Mouse (Mus musculus): Measurements from ENCODE around the gene Nxpe3. TPM values are rescaled to one million over a fixed set of nuclear protein-coding genes. Genes with fewer than 3 reads are reported as not detected.
A peak's percentile ranks its signal among the peaks of the same experiment; 100 is the strongest.

The Nxpe3 gene
- polyA plus RNA-seq, 1 experiment: 3.2 TPM

- Histone ChIP-seq H3K4me1 (ENCODE audit: control insufficient read depth, insufficient read depth, low read length) (peaks cover 1% of the 10 kb centered on the region; the same call in 1 of the 2 replicates), H3K27ac (ENCODE audit: control insufficient read depth, insufficient read depth, low read depth, low read length, poor library complexity) (no peak overlapping the region), H3K4me3 (replicated peaks; ENCODE audit: control insufficient read depth, low read depth, low read length) (no peak overlapping the region)
- 59% methylated on average over 19 of the region's 19 CpGs for WGBS
- TF ChIP-seq POLR2A (IDR thresholded peaks at IDR 0.05; ENCODE audit: borderline replicate concordance, control insufficient read depth, low read depth, low read length): no peak
- peak; percentile 75 for TF ChIP-seq CTCF (IDR thresholded peaks at IDR 0.05; ENCODE audit: control insufficient read depth, insufficient read depth, low read length)
These were observed 42.0 kb downstream of the Nxpe3 start for GRCm38 (mm10) chr16:55852943-55853727.

DNA sequence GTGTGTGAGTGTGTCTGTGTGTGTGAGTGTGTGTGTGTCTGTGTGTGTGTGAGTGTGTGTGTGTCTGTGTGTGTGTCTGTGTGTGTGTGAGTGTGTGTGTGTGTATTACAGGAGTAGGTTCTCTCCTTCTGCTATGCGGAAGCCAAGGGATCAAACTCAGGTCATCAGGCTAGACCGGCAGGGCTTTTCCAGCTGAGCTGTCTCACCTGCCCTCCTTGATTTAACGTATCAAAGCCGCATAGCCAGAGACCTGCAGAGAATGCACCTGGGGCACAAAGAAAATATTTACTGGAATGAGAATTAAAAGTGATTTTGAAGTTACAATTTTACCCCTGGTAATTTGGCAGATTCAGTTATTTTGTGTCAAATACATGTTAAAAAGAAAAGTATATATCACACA, 42.6 kb downstream of the Nxpe3 start:
- no peak for TF ChIP-seq POLR2A (IDR thresholded peaks at IDR 0.05; ENCODE audit: borderline replicate concordance, control insufficient read depth, low read depth, low read length)
- WGBS: 80% methylated on average over 4 of the region's 4 CpGs
- H3K27ac ChIP-seq (ENCODE audit: control insufficient read depth, insufficient read depth, low read depth, low read length, poor library complexity): no peak overlapping the region
- H3K4me3 ChIP-seq (replicated peaks; ENCODE audit: control insufficient read depth, low read depth, low read length): no peak overlapping the region
- H3K4me1 ChIP-seq (ENCODE audit: control insufficient read depth, insufficient read depth, low read length): peaks cover 1% of the 10 kb centered on the region; the same call in 1 of the 2 replicates

DNA sequence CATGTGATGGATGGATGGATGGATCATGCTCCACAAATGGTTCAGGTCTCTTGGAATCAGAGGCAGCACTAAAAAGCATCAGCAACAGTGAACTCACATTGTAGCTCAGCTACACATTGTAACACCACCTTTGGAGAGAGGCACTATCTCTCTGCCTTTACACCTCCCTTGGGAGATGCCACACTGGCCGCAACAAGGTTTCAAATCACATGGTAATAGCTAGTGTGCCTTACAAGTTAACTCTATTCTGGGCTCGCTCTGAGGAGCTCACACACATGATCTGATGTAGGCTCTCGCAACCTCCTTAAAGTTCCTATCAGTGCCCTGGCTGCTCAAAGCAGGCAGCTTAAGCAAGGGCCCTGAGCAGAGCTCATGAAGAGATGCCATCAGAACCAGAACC, 44.6 kb downstream of the Nxpe3 start:
- Histone ChIP-seq H3K4me3 (replicated peaks; ENCODE audit: control insufficient read depth, low read depth, low read length) (no peak overlapping the region), H3K4me1 (ENCODE audit: control insufficient read depth, insufficient read depth, low read length) (peaks cover 1% of the 10 kb centered on the region; the same call in 1 of the 2 replicates), H3K27ac (ENCODE audit: control insufficient read depth, insufficient read depth, low read depth, low read length, poor library complexity) (no peak overlapping the region)
- TF ChIP-seq POLR2A (IDR thresholded peaks at IDR 0.05; ENCODE audit: borderline replicate concordance, control insufficient read depth, low read depth, low read length): no peak
- no peak for TF ChIP-seq CTCF (IDR thresholded peaks at IDR 0.05; ENCODE audit: control insufficient read depth, insufficient read depth, low read length)
- WGBS: 84% methylated on average over 3 of the region's 3 CpGs

DNA sequence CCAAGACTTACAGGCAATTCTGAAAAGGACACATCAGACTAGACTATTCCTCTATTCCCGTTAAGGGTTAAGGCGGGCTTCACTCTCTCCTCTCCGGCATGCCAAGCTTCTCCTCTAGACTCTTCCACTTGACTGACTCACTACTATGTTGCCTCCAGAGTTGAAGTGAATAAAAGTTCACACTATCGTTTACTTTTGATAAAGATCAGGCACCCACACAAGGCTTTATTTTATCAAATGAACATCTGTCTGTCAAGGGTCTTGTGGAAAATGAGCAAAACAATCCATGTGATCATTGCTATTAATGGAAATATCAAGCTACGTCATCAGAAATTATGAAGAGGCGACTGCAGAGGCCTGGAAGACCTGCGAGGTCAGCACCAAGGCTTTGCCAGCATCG, 47.4 kb downstream of the Nxpe3 start:
- H3K27ac ChIP-seq (ENCODE audit: control insufficient read depth, insufficient read depth, low read depth, low read length, poor library complexity): no peak overlapping the region

DNA sequence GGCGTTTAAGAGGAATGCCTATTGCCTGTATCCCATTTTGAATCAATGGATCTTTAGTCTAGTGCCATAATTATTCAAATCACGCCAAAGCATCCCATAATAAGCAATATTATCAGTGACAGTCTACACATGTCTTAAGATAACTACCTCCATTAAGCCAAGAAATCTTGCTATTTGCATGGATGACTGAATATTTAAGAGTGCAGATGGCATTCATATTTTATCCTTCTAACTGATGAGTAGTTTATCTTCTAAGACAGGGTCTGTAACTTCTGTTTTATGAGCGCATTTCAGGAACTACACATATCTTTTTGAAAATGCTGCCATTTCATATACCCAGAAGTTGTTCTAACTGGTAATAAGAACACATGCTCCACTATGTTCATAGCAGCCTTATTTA, 50.2 kb downstream of the Nxpe3 start:
- Histone ChIP-seq H3K4me3 (replicated peaks; ENCODE audit: control insufficient read depth, low read depth, low read length) (no peak overlapping the region), H3K27ac (ENCODE audit: control insufficient read depth, insufficient read depth, low read depth, low read length, poor library complexity) (no peak overlapping the region), H3K4me1 (ENCODE audit: control insufficient read depth, insufficient read depth, low read length) (no peaks in the 10 kb centered on the region)
- TF ChIP-seq CTCF (IDR thresholded peaks at IDR 0.05; ENCODE audit: control insufficient read depth, insufficient read depth, low read length): no peak
- TF ChIP-seq POLR2A (IDR thresholded peaks at IDR 0.05; ENCODE audit: borderline replicate concordance, control insufficient read depth, low read depth, low read length): no peak
- 90% methylated on average over 3 of the region's 3 CpGs for WGBS

More for the DNA sequence above, 47.4 kb downstream of the Nxpe3 start:
- 83% methylated on average over 8 of the region's 8 CpGs for WGBS
- Histone ChIP-seq H3K4me3 (replicated peaks; ENCODE audit: control insufficient read depth, low read depth, low read length) (no peak overlapping the region), H3K4me1 (ENCODE audit: control insufficient read depth, insufficient read depth, low read length) (no peaks in the 10 kb centered on the region)
- no peak for TF ChIP-seq POLR2A (IDR thresholded peaks at IDR 0.05; ENCODE audit: borderline replicate concordance, control insufficient read depth, low read depth, low read length)
- TF ChIP-seq CTCF (IDR thresholded peaks at IDR 0.05; ENCODE audit: control insufficient read depth, insufficient read depth, low read length): no peak

DNA sequence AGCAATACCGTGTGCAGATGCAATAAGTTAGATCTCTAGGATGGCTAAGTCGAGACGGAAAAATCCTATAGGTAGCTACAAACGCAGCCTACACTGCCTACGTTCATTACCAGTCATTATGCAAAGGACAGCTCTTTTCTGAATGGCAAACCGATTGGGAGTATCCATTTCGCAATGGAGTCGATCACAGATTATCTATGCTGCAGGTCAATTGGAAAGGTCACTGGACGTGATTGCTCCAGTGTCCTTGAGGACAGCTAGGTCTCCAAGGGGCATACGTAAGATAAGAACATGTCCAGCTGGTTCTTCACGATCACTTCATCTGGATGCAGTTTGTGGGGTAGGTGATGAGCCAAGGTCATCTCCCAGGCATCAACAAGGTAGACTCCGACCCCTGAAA, 51.2 kb downstream of the Nxpe3 start:
- Histone ChIP-seq H3K27ac (ENCODE audit: control insufficient read depth, insufficient read depth, low read depth, low read length, poor library complexity) (no peak overlapping the region), H3K4me1 (ENCODE audit: control insufficient read depth, insufficient read depth, low read length) (no peaks in the 10 kb centered on the region), H3K4me3 (replicated peaks; ENCODE audit: control insufficient read depth, low read depth, low read length) (no peak overlapping the region)
- TF ChIP-seq CTCF (IDR thresholded peaks at IDR 0.05; ENCODE audit: control insufficient read depth, insufficient read depth, low read length) (no peak), POLR2A (IDR thresholded peaks at IDR 0.05; ENCODE audit: borderline replicate concordance, control insufficient read depth, low read depth, low read length) (no peak)
- 92% methylated on average over 12 of the region's 12 CpGs for WGBS

DNA sequence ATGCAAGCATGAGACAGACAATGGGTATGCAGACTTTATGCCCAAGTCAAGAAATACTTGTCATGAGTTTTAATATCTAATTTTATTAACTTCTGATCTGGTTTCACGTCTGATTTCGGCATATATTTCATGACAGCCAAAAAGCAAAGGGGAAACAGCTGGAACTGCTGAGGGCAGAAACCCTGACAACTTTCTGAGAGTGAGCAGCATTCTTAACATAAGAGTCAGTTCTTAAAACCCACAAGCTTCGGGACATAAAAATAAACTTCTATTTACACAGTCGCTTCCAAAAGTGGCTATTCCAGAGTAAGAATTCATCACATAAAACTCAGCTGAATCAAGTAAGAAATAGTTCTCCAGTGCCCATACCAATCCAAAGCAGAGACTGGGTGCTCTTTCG, 52.0 kb downstream of the Nxpe3 start:
- 79% methylated on average over 5 of the region's 5 CpGs for WGBS
- Histone ChIP-seq H3K4me3 (replicated peaks; ENCODE audit: control insufficient read depth, low read depth, low read length) (no peak overlapping the region), H3K4me1 (ENCODE audit: control insufficient read depth, insufficient read depth, low read length) (no peaks in the 10 kb centered on the region), H3K27ac (ENCODE audit: control insufficient read depth, insufficient read depth, low read depth, low read length, poor library complexity) (no peak overlapping the region)
- TF ChIP-seq POLR2A (IDR thresholded peaks at IDR 0.05; ENCODE audit: borderline replicate concordance, control insufficient read depth, low read depth, low read length) (no peak), CTCF (IDR thresholded peaks at IDR 0.05; ENCODE audit: control insufficient read depth, insufficient read depth, low read length) (no peak)

DNA sequence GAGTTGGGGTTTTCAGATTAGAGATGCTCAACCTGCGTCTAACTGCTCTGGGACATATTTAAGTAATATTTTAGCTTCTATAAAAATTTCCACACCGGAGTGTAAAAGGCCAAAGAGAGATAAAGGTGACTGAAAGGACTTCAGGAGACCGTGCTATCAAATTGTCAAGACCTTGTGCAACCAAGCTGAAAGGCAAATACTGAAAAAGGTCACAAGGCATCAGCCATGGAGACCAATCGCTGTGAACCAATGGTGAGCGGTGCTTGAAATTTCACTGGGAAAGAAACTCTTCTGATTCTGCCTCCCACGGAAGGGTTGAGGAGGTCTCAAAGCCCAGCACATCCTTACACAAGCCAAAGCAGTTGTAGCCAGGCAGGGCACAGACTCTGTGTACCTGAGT, 53.6 kb downstream of the Nxpe3 start:
- Histone ChIP-seq H3K4me1 (ENCODE audit: control insufficient read depth, insufficient read depth, low read length) (no peaks in the 10 kb centered on the region; the same call in 1 of the 2 replicates), H3K4me3 (replicated peaks; ENCODE audit: control insufficient read depth, low read depth, low read length) (no peak overlapping the region), H3K27ac (ENCODE audit: control insufficient read depth, insufficient read depth, low read depth, low read length, poor library complexity) (no peak overlapping the region)
- TF ChIP-seq CTCF (IDR thresholded peaks at IDR 0.05; ENCODE audit: control insufficient read depth, insufficient read depth, low read length) (no peak), POLR2A (IDR thresholded peaks at IDR 0.05; ENCODE audit: borderline replicate concordance, control insufficient read depth, low read depth, low read length) (no peak)
- WGBS: 92% methylated on average over 6 of the region's 6 CpGs

Measured in bone marrow, adult 2 months (tissue).